Mouse (Mus musculus) cerebellum, adult 2 months (tissue): Measurements from ENCODE around the gene Coa6.

Experiments used
- CTCF ChIP-seq: fragments of 200-500 bp; IDR thresholded peaks from 2 replicates; pipeline ENCODE4 v1.5.1; 2011; ENCODE audit warnings: low read depth, mild to moderate bottlenecking, control low read depth, low read length, moderate library complexity, borderline replicate concordance; ENCODE audit not compliant: insufficient read depth
- POLR2A ChIP-seq: fragments of 200-500 bp; IDR thresholded peaks from 2 replicates; pipeline ENCODE4 v1.6.1; 2011; ENCODE audit warnings: low read length, control low read depth, borderline replicate concordance; ENCODE audit not compliant: insufficient read depth

DNA sequence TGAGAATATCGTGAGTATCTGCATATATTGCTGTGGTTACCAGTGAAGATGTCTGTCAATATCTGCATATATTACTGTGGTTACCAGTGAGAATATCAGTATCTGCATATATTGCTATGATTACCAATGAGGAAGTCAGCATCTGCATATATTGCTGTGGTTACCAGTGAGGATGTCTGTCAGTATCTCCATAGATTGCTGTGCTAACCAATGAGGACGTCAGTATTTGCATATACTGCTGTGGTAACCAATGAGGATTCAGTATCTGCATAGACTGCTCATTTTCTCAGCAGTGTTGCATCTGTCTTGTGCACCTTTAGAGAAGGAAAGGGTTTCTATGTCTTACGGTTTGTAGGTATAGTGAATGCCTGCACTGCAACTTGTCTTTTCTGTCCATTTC lies 1.5 kb upstream of the Coa6 start:
- TF ChIP-seq CTCF (no peak), POLR2A (no peak)
